Mouse (Mus musculus): ENCODE results near the gene Tmem14a.
"Not testable (repeated sequence)": the region's sequence is repeated elsewhere in the genome, so short reads cannot be mapped to it uniquely, and the experiment has no call there.

Tmem14a gene

GRCm38 (mm10) chr1:21218489-21218919, at the start of gene Tmem14a:
Tmem14a (plus strand) TSS chr1:21218575.
- DNase-seq (ENCODE audit: low read depth): peak; percentile 85

- no peak for DNase-seq (ENCODE audit: low read depth)
Measured at GRCm38 (mm10) chr1:21185196-21185595, 33.2 kb upstream of the Tmem14a start.

GRCm38 (mm10) chr1:21206241-21206640, 12.1 kb upstream of the Tmem14a start:
- no peak for DNase-seq (ENCODE audit: low read depth)

- not testable (repeated sequence) for DNase-seq (ENCODE audit: low read depth)
Measured at GRCm38 (mm10) chr1:21213537-21213936, 4.8 kb upstream of the Tmem14a start.

GRCm38 (mm10) chr1:21213991-21214692, 4.2 kb upstream of the Tmem14a start:
- DNase-seq (ENCODE audit: low read depth): not testable (repeated sequence)

- peak; percentile 12 for DNase-seq (ENCODE audit: low read depth)
Measured at GRCm38 (mm10) chr1:21227756-21228395, 9.5 kb downstream of the Tmem14a start.

- DNase-seq (ENCODE audit: low read depth): not testable (repeated sequence)
Measured at GRCm38 (mm10) chr1:21228740-21229722, 10.7 kb downstream of the Tmem14a start.

- no peak for DNase-seq (ENCODE audit: low read depth)
Measured at GRCm38 (mm10) chr1:21230376-21230775, 12.0 kb downstream of the Tmem14a start.

- no peak for DNase-seq (ENCODE audit: low read depth)
Measured at GRCm38 (mm10) chr1:21231744-21232464, 13.5 kb downstream of the Tmem14a start.

GRCm38 (mm10) chr1:21232516-21232915, 14.1 kb downstream of the Tmem14a start:
- DNase-seq (ENCODE audit: low read depth): no peak

GRCm38 (mm10) chr1:21235359-21235758, 17.0 kb downstream of the Tmem14a start:
- DNase-seq (ENCODE audit: low read depth): no peak

- DNase-seq (ENCODE audit: low read depth): peak; percentile 46
Measured at GRCm38 (mm10) chr1:21239911-21240898, 21.8 kb downstream of the Tmem14a start, which contains the start of gene Gsta3. Gsta3 (plus strand) TSS chr1:21240589.

- no peak for DNase-seq (ENCODE audit: low read depth)
Measured at GRCm38 (mm10) chr1:21241096-21241495, 22.7 kb downstream of the Tmem14a start.

- DNase-seq (ENCODE audit: low read depth): peak; percentile 4
Measured at GRCm38 (mm10) chr1:21244290-21244960, 26.1 kb downstream of the Tmem14a start.

- DNase-seq (ENCODE audit: low read depth): no peak
Measured at GRCm38 (mm10) chr1:21246136-21246535, 27.8 kb downstream of the Tmem14a start.

- no peak for DNase-seq (ENCODE audit: low read depth)
Measured at GRCm38 (mm10) chr1:21247896-21248295, 29.5 kb downstream of the Tmem14a start.

- no peak for DNase-seq (ENCODE audit: low read depth)
Measured at GRCm38 (mm10) chr1:21248560-21249390, 30.4 kb downstream of the Tmem14a start.

- DNase-seq (ENCODE audit: low read depth): no peak
Measured at GRCm38 (mm10) chr1:21251661-21252060, 33.3 kb downstream of the Tmem14a start.
